Mouse (Mus musculus): Measurements from ENCODE around the gene Cox10. TPM values are rescaled to one million over a fixed set of nuclear protein-coding genes. Genes with fewer than 3 reads are reported as not detected.

Gene Cox10
- polyA plus RNA-seq (2012; rRNA removed) = 10.9 and 15.5 TPM in 2 replicates

GRCm38 (mm10) chr11:64078956-64079726 lies at the start of gene Cox10:
Gene Cox10 (minus strand): TSS chr11:64079468.

GRCm38 (mm10) chr11:63922091-63922621 lies 157.1 kb downstream of the Cox10 start, which contains the start of gene Hs3st3b1:
Gene Hs3st3b1 (minus strand): TSS chr11:63922290.

Other genes with a start within 250 kb of the Cox10 start
- 11.1 and 15.1 TPM in 2 replicates for gene Hs3st3b1, start 157.2 kb downstream of the Cox10 start, polyA plus RNA-seq (2012; rRNA removed)

All from central nervous system, embryonic 11.5 days (tissue).